Mouse (Mus musculus) intestine, embryonic 15.5 days (tissue): ENCODE results near the gene Sv2a. TPM values are rescaled to one million over a fixed set of nuclear protein-coding genes. Genes with fewer than 3 reads are reported as not detected.
A peak's percentile ranks its signal among the peaks of the same experiment; 100 is the strongest.
"Not testable (repeated sequence)": the region's sequence is repeated elsewhere in the genome, so short reads cannot be mapped to it uniquely, and the experiment has no call there.

Experiments
- ATAC-seq: fragments of 200-750 bp; cut with Nextera tagmentation; 2 replicates; pipeline ENCODE4 v1.8.0; 2017; ENCODE audit warnings: moderate TSS enrichment, moderate library complexity
- H3K27ac ChIP-seq: fragments of 300-500 bp; sonication (generic); 2 replicates; pipeline ENCODE4 v1.5.1; 2015; ENCODE audit warnings: mild to moderate bottlenecking, inconsistent platforms
- H3K27me3 ChIP-seq: fragments of 300-500 bp; sonication (generic); replicated peaks from 2 replicates; pipeline ENCODE4 v1.6.1; 2015; ENCODE audit warnings: inconsistent platforms
- H3K36me3 ChIP-seq: fragments of 300-500 bp; sonication (generic); 2 replicates; pipeline ENCODE4 v1.6.1; 2015; ENCODE audit warnings: inconsistent platforms
- H3K4me1 ChIP-seq: fragments of 300-500 bp; sonication (generic); replicated peaks from 2 replicates; pipeline ENCODE4 v1.6.1; 2015; ENCODE audit warnings: inconsistent platforms
- H3K4me2 ChIP-seq: fragments of 300-500 bp; sonication (generic); replicated peaks from 2 replicates; pipeline ENCODE4 v1.6.1; 2015; ENCODE audit warnings: mild to moderate bottlenecking, inconsistent platforms
- H3K4me3 ChIP-seq: fragments of 300-500 bp; sonication (generic); replicated peaks from 2 replicates; pipeline ENCODE4 v1.5.1; 2015; ENCODE audit warnings: inconsistent platforms
- H3K9ac ChIP-seq: fragments of 300-500 bp; sonication (generic); 2 replicates; pipeline ENCODE4 v1.6.1; 2015; ENCODE audit warnings: inconsistent platforms
- H3K9me3 ChIP-seq: fragments of 300-500 bp; sonication (generic); 2 replicates; pipeline ENCODE4 v1.6.1; 2016; ENCODE audit warnings: inconsistent platforms
- WGBS: fragments of 180-500 bp; shearing (Covaris S2); methylation state at CpG from one replicate; pipeline ENCODE4 v1.1.7; 2015; 5-methylcytosine and 5-hydroxymethylcytosine counted together
- polyA plus RNA-seq: library from polyadenylated mRNA; unstranded; fragments of >200 nt; fragmentation: Nextera tagmentation; extraction: Ambion mirVana; gene quantifications from 2 replicates; pipeline ENCODE4 v1.2.1, GENCODE M21; 2015

Gene Sv2a
- polyA plus RNA-seq, 1 experiment from 2014 or later: 7.4 TPM

GRCm38 (mm10) chr3:96226695-96227648, 46.0 kb downstream of the Sv2a start:
- no peak overlapping the region for H3K4me2 ChIP-seq
- ATAC-seq: 0 out of 2 replicates have a peak, but pooled peaks have one; percentile 40
- WGBS: 60% methylated on average over 8 of the region's 8 CpGs

DNA sequence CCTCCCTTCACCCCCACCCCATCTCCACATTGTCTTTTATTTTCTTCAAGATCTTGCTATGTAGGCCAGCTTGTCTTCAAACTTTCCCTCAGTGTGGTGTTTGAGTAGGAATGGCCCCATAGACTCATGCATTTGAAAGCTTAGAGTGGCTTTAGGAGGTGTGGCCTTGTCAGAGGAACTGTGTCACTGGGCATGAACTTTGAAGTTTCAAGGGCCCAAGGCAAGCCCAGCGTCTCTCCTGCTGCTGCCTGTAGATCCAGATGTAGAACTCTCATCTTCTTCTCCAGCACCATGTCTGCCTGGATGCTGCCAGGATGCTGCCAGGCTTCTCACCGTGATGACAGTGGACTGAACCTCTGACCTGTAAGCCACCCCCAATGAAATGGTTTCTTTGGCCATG, 47.9 kb downstream of the Sv2a start:
- no peak for ATAC-seq
- 48% methylated on average over 2 of the region's 2 CpGs for WGBS
- H3K27ac ChIP-seq: no peak overlapping the region

More at GRCm38 (mm10) chr3:96226695-96227648, 46.0 kb downstream of the Sv2a start:
- Histone ChIP-seq H3K9me3 (no peaks in the 10 kb centered on the region), H3K36me3 (no peaks in the 10 kb centered on the region), H3K4me3 (no peak overlapping the region), H3K27ac (no peak overlapping the region), H3K27me3 (no peaks in the 10 kb centered on the region), H3K9ac (no peak overlapping the region), H3K4me1 (0 out of 2 replicates have a peak, but pooled peaks cover 6% of the 10 kb centered on the region)

GRCm38 (mm10) chr3:96230404-96230803, 49.5 kb downstream of the Sv2a start:
- Histone ChIP-seq H3K36me3 (no peaks in the 10 kb centered on the region), H3K4me1 (no peaks in the 10 kb centered on the region), H3K4me2 (no peak overlapping the region), H3K9me3 (no peaks in the 10 kb centered on the region), H3K27ac (no peak overlapping the region), H3K9ac (no peak overlapping the region), H3K4me3 (no peak overlapping the region), H3K27me3 (no peaks in the 10 kb centered on the region)
- WGBS: 75% methylated on average over 2 of the region's 2 CpGs
- ATAC-seq: no peak

More for the DNA sequence above, 47.9 kb downstream of the Sv2a start:
- H3K36me3 ChIP-seq: no peaks in the 10 kb centered on the region
- no peak overlapping the region for H3K4me3 ChIP-seq
- no peak overlapping the region for H3K4me2 ChIP-seq
- no peaks in the 10 kb centered on the region for H3K9me3 ChIP-seq
- H3K4me1 ChIP-seq: 0 out of 2 replicates have a peak, but pooled peaks cover under 1% of the 10 kb centered on the region
- H3K9ac ChIP-seq: no peak overlapping the region
- H3K27me3 ChIP-seq: no peaks in the 10 kb centered on the region

DNA sequence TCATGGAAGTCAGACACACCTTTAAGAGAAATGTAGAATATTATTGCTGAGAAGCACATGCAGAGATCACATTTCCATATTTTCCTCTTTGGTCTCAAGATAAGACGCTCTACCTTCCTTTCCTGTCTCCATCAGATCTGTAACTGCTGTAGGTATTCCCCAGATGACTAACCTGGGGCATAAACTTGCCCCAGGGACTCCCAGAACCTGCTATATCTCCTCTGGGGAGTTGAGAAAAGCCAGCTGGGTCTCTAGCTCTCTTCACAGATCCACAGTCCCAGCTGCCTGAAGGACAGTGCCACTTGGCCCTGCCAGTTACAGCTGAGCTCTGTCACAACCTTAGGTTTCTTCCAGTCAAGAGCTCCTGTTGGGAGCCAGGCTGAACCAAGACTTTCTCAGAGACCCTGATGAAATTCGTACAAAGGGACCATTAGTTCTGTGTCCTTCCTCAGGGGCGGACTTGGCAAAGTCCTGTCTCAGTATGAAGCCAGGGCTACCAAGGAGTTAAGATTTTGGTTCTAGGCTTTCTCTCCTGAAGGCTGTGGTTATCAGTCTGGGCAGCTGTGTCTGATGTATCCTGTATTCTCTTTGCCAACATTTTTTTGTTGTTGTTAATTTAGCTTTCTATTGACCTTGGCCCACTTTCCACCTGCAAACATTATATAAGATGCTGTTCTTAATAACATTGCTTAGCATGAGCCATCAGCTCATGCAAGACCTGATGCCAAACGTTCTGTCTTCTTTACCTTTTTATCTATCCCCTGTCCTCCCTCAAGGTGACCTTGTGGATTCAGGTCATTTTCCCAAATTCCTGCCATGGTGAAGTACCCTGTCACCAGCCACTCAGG, 50.2 kb downstream of the Sv2a start:
- no peak overlapping the region for H3K27ac ChIP-seq
- H3K4me2 ChIP-seq: no peak overlapping the region
- ATAC-seq: no peak
- H3K36me3 ChIP-seq: no peaks in the 10 kb centered on the region
- H3K4me3 ChIP-seq: no peak overlapping the region
- H3K27me3 ChIP-seq: no peaks in the 10 kb centered on the region
- WGBS: 78% methylated on average over 4 of the region's 4 CpGs
- H3K9me3 ChIP-seq: no peaks in the 10 kb centered on the region
- no peaks in the 10 kb centered on the region for H3K4me1 ChIP-seq
- no peak overlapping the region for H3K9ac ChIP-seq

- WGBS: 57% methylated on average over 2 of the region's 2 CpGs
- Histone ChIP-seq H3K4me1 (peaks cover 1% of the 10 kb centered on the region), H3K27me3 (no peaks in the 10 kb centered on the region), H3K9me3 (no peaks in the 10 kb centered on the region), H3K4me3 (no peak overlapping the region), H3K4me2 (no peak overlapping the region), H3K27ac (no peak overlapping the region), H3K9ac (no peak overlapping the region), H3K36me3 (no peaks in the 10 kb centered on the region)
- no peak for ATAC-seq
These were observed 50.8 kb downstream of the Sv2a start for GRCm38 (mm10) chr3:96231758-96232120.

GRCm38 (mm10) chr3:96234914-96235313, 54.0 kb downstream of the Sv2a start:
- H3K27ac ChIP-seq: no peak overlapping the region
- 89% methylated on average over 2 of the region's 2 CpGs for WGBS
- no peaks in the 10 kb centered on the region for H3K27me3 ChIP-seq
- peaks cover 11% of the 10 kb centered on the region for H3K4me1 ChIP-seq
- H3K36me3 ChIP-seq: no peaks in the 10 kb centered on the region
- no peak overlapping the region for H3K9ac ChIP-seq
- no peaks in the 10 kb centered on the region for H3K9me3 ChIP-seq
- H3K4me2 ChIP-seq: no peak overlapping the region
- ATAC-seq: no peak
- no peak overlapping the region for H3K4me3 ChIP-seq

DNA sequence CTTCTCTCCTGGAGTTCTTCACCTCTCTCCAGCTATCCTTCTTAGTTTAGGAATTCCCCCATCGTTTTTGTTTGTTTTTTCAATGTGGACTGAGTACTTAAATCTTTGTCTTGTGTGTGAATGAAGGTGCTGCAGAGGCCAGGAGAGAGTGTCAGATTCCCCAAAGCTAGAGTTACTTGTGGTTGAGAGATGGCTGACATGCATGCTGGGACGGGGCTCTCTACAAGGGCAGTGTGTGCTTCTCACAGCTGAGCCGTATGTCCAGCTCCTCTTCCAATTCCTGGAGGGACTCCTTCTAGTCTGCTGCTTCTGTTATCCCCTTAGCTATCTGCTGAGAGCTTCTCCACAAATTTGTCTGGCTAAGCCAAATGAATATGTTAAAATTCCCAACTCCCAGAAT, 54.9 kb downstream of the Sv2a start:
- ATAC-seq: no peak
- Histone ChIP-seq H3K9me3 (no peaks in the 10 kb centered on the region), H3K27me3 (no peaks in the 10 kb centered on the region), H3K36me3 (no peaks in the 10 kb centered on the region), H3K27ac (no peak overlapping the region), H3K4me2 (no peak overlapping the region), H3K4me1 (peaks cover 11% of the 10 kb centered on the region), H3K9ac (no peak overlapping the region), H3K4me3 (no peak overlapping the region)
- 61% methylated on average over 3 of the region's 3 CpGs for WGBS

DNA sequence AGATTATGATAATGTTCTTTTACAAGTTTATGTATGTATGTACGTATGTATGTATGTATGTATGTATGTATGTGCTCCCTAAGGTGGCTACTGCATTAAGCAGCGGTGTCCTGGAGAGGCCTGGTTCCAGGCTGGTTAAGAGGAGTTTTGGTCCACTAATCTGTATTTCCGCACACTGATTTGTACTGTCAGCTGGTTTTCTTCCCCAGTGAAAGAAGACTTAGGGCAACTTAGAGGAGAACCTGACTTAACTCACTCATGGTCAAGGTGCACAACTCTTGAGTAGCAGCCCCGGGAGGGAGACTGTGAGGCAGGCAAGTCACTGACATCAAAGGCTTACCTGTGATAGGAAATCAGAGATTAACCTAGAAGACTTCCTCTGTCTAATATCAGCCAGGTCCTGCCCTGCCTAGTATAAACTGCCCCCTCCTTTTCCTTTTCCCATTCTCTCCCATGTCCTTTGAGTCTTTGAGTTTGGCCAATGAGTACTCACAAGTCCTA, 55.9 kb downstream of the Sv2a start:
- H3K9ac ChIP-seq: peak overlapping the region; percentile 50
- 71% methylated on average over 4 of the region's 4 CpGs for WGBS
- no peaks in the 10 kb centered on the region for H3K36me3 ChIP-seq
- no peaks in the 10 kb centered on the region for H3K9me3 ChIP-seq
- peaks cover 11% of the 10 kb centered on the region for H3K4me1 ChIP-seq
- H3K4me2 ChIP-seq: peak overlapping the region; percentile 59
- no peak for ATAC-seq
- H3K4me3 ChIP-seq: peak overlapping the region; percentile 33
- no peaks in the 10 kb centered on the region for H3K27me3 ChIP-seq
- H3K27ac ChIP-seq: peak overlapping the region; percentile 67

DNA sequence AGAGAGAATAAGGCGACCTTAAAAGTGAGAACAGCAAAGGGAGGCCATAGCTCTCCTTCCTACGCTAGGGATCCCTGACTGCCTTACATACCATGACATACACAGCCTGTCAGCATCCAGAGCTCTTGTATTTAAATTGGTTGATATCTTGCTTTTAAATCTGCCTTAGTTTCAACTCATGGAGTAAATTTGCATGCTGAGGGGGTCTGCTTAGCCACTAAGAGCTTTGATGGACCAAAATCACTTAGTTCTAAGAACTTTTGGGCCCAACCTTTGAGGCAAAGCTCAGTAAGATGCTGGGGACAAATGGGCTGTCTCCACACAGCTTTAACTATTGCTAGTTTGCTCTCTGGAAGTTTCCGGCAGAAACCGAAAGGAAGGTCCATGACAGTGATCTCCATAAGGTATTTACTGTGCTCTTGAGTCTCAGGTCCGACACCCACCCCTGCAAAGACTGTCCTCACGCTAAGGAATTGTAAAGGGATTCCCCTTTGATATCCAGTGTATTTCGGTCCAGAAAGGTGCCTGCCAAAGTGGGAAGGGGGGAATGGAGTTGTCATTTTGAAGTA, 56.5 kb downstream of the Sv2a start:
- peak overlapping the region; percentile 59 for H3K4me2 ChIP-seq
- no peak for ATAC-seq
- H3K9ac ChIP-seq: peak overlapping the region; percentile 50
- H3K27ac ChIP-seq: peak overlapping the region; percentile 67
- 15% methylated on average over 7 of the region's 7 CpGs for WGBS
- peak overlapping the region; percentile 33 for H3K4me3 ChIP-seq
- no peaks in the 10 kb centered on the region for H3K36me3 ChIP-seq
- no peaks in the 10 kb centered on the region for H3K27me3 ChIP-seq
- H3K4me1 ChIP-seq: peaks cover 11% of the 10 kb centered on the region
- no peaks in the 10 kb centered on the region for H3K9me3 ChIP-seq

DNA sequence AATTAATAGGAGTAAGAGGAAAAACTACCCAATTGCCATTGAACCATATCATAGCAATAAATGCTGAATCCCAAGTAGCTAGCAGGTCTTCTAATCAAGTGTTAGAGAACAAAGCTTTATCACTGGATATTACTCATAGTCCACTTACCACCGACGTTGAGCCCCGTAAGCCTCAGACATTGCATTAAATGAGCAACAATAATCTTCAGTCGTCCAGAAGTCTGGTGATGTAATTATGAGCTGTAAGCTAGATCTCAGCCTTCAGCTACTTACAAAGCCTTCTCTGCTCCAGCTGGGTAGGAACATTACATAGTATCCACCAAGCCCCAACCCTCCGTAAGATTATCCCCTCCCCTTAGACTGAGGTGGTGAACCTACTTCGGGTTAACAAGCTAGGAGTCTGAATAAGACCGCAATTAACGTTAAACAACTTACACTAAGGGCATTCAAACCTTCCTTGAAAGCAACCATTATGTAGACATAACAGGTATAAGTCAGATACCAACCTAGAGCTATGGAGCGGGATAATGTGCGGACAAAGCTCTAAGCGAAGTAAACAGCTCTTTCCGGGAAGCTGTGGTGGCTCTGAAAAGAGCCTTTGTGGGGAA, 57.1 kb downstream of the Sv2a start:
- under 1% methylated on average over 12 of the region's 12 CpGs for WGBS
- peak overlapping the region; percentile 59 for H3K4me2 ChIP-seq
- ATAC-seq: no peak
- no peaks in the 10 kb centered on the region for H3K36me3 ChIP-seq
- peak overlapping the region; percentile 50 for H3K9ac ChIP-seq
- H3K27ac ChIP-seq: peak overlapping the region; percentile 67
- peaks cover 11% of the 10 kb centered on the region for H3K4me1 ChIP-seq
- no peaks in the 10 kb centered on the region for H3K9me3 ChIP-seq
- H3K4me3 ChIP-seq: peak overlapping the region; percentile 33
- no peaks in the 10 kb centered on the region for H3K27me3 ChIP-seq

- peaks cover 18% of the 10 kb centered on the region for H3K4me1 ChIP-seq
- peak within 1 kb of the TSS; percentile 50 for H3K9ac ChIP-seq
- under 1% methylated on average over 18 of the region's 68 CpGs for WGBS
- H3K36me3 ChIP-seq, H3K9me3 ChIP-seq, H3K27me3 ChIP-seq: not testable (repeated sequence)
- peak within 1 kb of the TSS; percentile 59 for H3K4me2 ChIP-seq
- H3K4me3 ChIP-seq: peak within 1 kb of the TSS; percentile 33
- H3K27ac ChIP-seq: peak within 1 kb of the TSS; percentile 67
- peak; percentile 92 for ATAC-seq
These were observed 58.2 kb downstream of the Sv2a start, which contains the start of gene Hist2h3c2 for GRCm38 (mm10) chr3:96238954-96239793. Gene Hist2h3c2, minus strand, starts transcription at chr3:96239127.
